Mouse (Mus musculus) cerebellum, adult 2 months (tissue): Measurements from ENCODE around the gene Zfpl1. TPM values are rescaled to one million over a fixed set of nuclear protein-coding genes. Genes with fewer than 3 reads are reported as not detected.

ENCODE experiments used
- DNase-seq, 2 experiments: peaks; one replicate each; pipeline ENCODE4 v3.0.0; 2021
- H3K27ac ChIP-seq: fragments of 200-500 bp; 2 replicates; pipeline ENCODE4 v1.5.1; 2012; ENCODE audit warnings: low read length, control low read depth, inconsistent platforms; ENCODE audit not compliant: insufficient read depth
- H3K27me3 ChIP-seq: fragments of 200-500 bp; 2 replicates; pipeline ENCODE4 v1.6.1; 2012; ENCODE audit warnings: inconsistent platforms, mild to moderate bottlenecking, low read length, moderate library complexity; ENCODE audit not compliant: control insufficient read depth, insufficient read depth
- H3K4me1 ChIP-seq: fragments of 200-500 bp; 2 replicates; pipeline ENCODE4 v1.6.1; 2011; ENCODE audit warnings: low read length; ENCODE audit not compliant: control insufficient read depth, insufficient read depth
- H3K4me3 ChIP-seq: fragments of 200-500 bp; replicated peaks from 2 replicates; pipeline ENCODE3; 2011; ENCODE audit warnings: mild to moderate bottlenecking, low read depth, low read length, control low read depth; ENCODE audit not compliant: insufficient read depth
- CTCF ChIP-seq: fragments of 200-500 bp; IDR thresholded peaks from 2 replicates; pipeline ENCODE4 v1.5.1; 2011; ENCODE audit warnings: low read depth, mild to moderate bottlenecking, control low read depth, low read length, moderate library complexity, borderline replicate concordance; ENCODE audit not compliant: insufficient read depth
- POLR2A ChIP-seq: fragments of 200-500 bp; IDR thresholded peaks from 2 replicates; pipeline ENCODE4 v1.6.1; 2011; ENCODE audit warnings: low read length, control low read depth, borderline replicate concordance; ENCODE audit not compliant: insufficient read depth
- WGBS: fragments of 180-500 bp; shearing (Covaris S2); methylation state at CpG from one replicate; pipeline ENCODE4 v1.1.7; 2018; 5-methylcytosine and 5-hydroxymethylcytosine counted together
- polyA plus RNA-seq: library from polyadenylated mRNA; depleted of rRNA; stranded (reverse); fragments of >200 nt; gene quantifications from 2 replicates; pipeline ENCODE4 v1.2.3, GENCODE M21; 2012

Gene Zfpl1
- polyA plus RNA-seq, 1 experiment: 79.2 TPM

DNA sequence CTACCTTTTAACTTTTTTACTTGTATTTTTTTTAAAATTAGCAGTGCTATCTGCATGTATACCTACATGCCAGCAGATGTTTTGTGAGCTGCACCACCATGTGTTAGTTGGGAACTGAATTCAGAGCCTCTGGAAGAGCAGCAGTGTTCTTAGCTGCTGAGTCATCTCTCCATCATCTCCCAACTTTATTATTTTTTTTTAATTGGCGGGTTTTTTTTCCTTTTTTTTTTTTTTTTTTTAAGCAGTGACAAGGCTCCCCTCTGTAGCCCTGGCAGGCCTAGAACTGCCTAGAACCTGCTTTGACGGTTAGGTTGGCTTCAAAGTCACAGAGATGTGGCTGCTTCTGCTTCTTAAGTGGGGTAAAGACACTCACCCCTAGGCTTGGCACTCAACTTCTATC lies 40.1 kb upstream of the Zfpl1 start:
- no peaks in the 10 kb centered on the region; the same call in 1 of the 2 replicates for H3K4me1 ChIP-seq
- H3K4me3 ChIP-seq: no peak overlapping the region
- H3K27me3 ChIP-seq: no peaks in the 10 kb centered on the region
- no peak for DNase-seq
- 49% methylated on average over 2 of the region's 2 CpGs for WGBS
- H3K27ac ChIP-seq: no peak overlapping the region
- TF ChIP-seq CTCF: no peak
- no peak for TF ChIP-seq POLR2A

DNA sequence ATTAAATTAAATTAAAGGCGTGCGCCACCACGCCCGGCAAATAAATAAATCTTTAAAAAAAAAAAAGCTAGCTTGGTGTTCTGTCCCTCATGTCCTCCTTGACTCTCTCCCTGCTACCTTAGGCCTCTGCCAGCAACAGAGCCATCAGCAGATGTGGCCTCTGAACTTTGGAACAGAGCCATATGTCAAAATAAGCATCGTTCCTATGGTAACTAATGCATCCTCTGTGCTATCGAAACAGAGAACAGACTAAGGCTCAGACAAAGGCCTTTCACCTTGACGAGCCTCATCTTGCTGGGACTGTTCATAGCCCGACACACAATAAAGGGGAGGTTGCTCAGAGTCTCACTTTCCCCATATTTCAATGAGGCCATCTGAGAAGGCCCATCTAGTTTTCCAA lies 38.6 kb upstream of the Zfpl1 start:
- Histone ChIP-seq H3K27ac (no peak overlapping the region), H3K27me3 (no peaks in the 10 kb centered on the region), H3K4me1 (no peaks in the 10 kb centered on the region; the same call in 1 of the 2 replicates), H3K4me3 (no peak overlapping the region)
- 30% methylated on average over 8 of the region's 8 CpGs for WGBS
- TF ChIP-seq CTCF (no peak), POLR2A (no peak)
- no peak for DNase-seq

DNA sequence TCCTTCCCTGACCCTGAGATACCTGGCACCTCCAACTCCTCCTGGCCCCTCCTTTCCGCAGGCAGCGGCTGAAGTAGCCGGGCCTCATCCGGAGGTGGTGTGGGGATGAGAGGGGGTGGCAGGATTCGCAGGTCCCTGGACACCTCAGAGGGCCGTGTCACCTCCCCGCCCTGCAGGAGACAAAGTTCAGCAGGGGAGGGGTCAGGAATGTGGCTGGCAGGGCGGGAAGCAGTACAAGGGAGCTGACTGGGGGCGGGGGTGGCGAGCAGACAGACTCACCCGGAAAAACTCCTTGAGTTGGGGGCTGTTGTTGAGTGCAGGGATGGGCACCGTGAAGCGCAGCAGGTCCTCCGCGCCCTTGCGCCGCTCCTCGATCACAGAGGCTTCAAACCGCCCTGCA lies 37.0 kb upstream of the Zfpl1 start:
- Histone ChIP-seq H3K27ac (no peak overlapping the region), H3K27me3 (no peaks in the 10 kb centered on the region), H3K4me3 (no peak overlapping the region), H3K4me1 (peaks cover under 1% of the 10 kb centered on the region; the same call in 1 of the 2 replicates)
- DNase-seq: no peak
- TF ChIP-seq POLR2A (no peak), CTCF (no peak)
- WGBS: 57% methylated on average over 19 of the region's 19 CpGs

DNA sequence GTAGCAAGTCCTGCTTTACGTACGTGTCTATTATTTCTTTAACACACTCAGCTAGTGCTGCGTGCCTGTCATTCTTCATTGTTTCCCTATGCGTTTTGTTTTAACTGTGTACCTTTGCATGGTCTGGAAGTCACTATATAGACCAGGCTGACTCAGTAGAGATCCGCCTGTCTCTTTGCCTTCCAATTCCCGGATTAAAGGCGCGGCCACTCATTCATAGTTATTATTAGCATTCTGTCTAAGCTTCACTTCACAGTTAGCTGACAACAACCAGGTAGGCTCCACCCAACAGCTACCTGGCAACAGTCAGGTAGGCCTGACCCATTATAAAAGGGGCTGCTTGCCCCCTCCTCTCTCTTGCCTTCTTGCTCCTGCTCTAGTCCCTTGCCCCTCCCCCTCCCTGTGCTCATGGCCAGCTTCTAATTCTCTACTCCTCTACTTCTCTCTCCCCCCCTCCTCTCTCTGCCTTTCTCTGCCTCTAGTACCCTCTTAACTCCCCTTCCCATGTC lies 34.0 kb upstream of the Zfpl1 start:
- peak overlapping the region; percentile 63 for H3K4me3 ChIP-seq
- H3K27me3 ChIP-seq: no peaks in the 10 kb centered on the region
- WGBS: under 1% methylated on average over 8 of the region's 8 CpGs
- peak overlapping the region; percentile 10; the same call in 1 of the 2 replicates for H3K27ac ChIP-seq
- TF ChIP-seq POLR2A: no peak
- no peak for TF ChIP-seq CTCF
- peaks cover 10% of the 10 kb centered on the region for H3K4me1 ChIP-seq
- no peak for DNase-seq

DNA sequence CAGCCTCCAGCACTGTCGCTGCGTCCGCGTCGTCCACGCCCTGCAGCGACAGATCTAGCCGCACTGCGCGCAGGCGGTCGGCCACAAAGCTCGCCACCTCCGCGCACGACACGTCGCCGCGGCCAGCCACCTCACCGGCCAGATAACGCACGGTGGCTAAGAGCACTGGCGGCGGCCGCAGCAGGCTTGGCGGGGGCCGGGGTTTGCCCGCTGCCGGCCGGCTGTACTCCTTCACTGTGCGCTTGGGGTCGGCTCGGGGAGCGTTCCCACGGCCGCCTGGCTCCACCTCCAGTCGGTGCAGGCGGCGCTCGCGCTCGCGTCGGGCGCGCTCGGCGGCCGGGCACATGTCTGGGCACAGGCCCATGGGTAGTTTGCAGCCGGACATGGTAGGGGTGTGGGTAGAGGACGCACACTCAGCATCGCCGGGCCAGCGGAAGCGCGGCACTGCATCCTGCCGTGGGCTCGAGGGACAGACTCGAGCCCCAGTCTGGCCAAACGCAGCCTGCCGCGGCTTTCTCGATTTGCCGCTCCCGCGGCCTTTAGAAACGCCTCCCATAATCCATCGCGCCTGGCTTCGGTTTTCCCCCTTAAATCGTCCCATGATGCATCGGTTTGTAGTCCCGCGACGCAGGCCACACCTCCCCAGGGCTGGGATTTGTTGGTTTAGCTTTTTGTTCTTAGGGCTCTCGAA lies 33.4 kb upstream of the Zfpl1 start, which contains the start of gene Sac3d1:
TSS of gene Sac3d1 (minus strand) at position 665 of the 691 bp plus-strand sequence.
- DNase-seq: peak; percentile 90 to 91
- under 1% methylated on average over 77 of the region's 77 CpGs for WGBS
- peak within 1 kb of the TSS; percentile 63 for H3K4me3 ChIP-seq
- H3K27me3 ChIP-seq: no peaks in the 10 kb centered on the region
- TF ChIP-seq POLR2A (peak; percentile 40), CTCF (no peak)
- peaks cover 10% of the 10 kb centered on the region for H3K4me1 ChIP-seq
- H3K27ac ChIP-seq: peak within 1 kb of the TSS; percentile 67

DNA sequence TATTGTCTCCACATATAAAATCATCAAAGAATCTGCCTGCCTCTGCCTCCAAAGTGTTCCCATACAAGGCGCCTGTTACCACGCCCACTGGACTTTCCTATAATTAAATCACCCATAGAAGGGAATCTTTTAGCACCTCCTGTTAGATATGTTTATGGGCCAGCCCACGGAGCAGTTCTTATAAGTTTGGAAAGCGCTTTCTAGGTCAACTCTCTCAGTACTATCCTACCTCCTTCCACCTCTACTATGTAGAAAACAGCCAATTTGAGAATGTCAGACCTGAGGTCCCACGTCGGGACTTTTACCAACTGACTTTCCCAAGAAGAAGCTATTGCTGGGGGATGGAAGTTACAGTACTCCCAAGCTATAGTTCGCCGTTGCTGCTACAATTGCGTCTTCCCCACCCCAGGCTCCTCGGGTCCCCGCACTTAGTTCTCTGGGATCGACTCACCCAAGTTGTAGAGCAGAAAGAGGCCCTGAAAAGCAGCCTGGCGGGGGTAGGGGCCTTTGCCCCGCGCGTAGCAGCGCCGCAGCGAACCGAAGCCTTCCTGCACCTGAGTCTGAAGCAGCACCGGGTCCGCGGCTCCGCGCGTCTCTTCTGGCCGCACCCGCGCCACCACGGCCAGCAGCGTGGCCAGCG lies 32.7 kb upstream of the Zfpl1 start:
- peak overlapping the region; percentile 63 for H3K4me3 ChIP-seq
- TF ChIP-seq POLR2A (no peak), CTCF (no peak)
- H3K27me3 ChIP-seq: no peaks in the 10 kb centered on the region
- WGBS: 3% methylated on average over 32 of the region's 32 CpGs
- peaks cover 10% of the 10 kb centered on the region for H3K4me1 ChIP-seq
- no peak for DNase-seq
- H3K27ac ChIP-seq: peak overlapping the region; percentile 67

DNA sequence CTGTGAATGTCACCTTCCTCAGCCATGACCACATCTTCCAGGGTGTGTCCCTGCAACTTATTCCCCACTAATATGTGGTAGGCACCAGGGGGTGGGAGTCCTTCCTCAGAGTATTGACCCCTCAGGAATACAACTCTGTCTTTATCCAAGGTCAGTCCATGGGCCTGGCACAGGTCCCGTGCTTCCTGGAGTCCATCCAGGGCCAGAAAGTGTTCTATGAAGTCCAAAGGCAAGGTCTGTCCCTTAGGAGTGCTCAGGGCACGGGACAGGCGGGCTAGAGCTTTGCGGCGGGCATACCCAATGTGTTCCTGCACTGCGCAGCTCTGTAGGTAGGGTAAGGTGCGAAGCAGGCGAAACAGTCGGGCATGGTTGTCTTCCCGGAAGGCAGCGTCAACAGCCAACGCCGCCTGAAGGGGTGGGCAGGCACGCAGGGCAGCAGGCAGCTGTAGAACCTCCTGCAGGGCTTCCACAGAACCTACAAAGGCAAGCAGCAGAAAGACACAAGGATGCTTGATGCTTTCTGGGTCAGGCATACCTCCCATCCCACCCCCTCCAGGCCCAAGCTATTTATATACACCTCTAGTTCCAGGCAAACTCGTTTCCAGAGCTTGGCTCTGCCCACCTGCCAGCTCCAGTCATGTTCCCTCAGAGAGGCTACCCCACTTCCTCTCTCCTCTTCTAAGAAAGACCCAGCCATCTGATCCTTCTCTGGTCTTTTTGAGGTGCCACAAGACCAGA lies 31.5 kb upstream of the Zfpl1 start:
- Histone ChIP-seq H3K27ac (no peak overlapping the region), H3K27me3 (no peaks in the 10 kb centered on the region), H3K4me3 (no peak overlapping the region), H3K4me1 (peaks cover 10% of the 10 kb centered on the region)
- WGBS: 30% methylated on average over 15 of the region's 15 CpGs
- no peak for TF ChIP-seq POLR2A
- TF ChIP-seq CTCF: no peak
- no peak for DNase-seq

DNA sequence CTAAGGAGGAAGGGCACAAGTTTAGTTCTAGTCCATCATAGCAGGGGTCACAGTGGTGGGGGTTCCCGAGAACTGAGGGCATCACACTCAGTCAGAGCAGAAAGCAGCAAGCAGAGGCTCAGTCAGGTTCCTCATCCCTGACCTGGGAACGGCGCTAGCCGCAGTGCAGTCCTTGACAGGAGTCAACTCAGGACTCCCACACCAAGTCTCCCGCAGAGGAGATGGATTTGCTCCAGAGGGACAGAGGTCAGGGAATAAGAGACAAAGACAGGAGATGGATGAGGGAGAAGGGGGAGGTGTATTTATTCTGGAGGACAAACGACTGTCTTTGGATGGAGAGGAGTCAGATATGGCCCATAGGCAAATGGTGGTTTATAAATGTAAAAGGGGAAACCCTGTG lies 28.4 kb upstream of the Zfpl1 start:
- TF ChIP-seq POLR2A (no peak), CTCF (no peak)
- no peak for DNase-seq
- H3K27ac ChIP-seq: no peak overlapping the region

More for the DNA sequence above, 28.4 kb upstream of the Zfpl1 start:
- H3K4me3 ChIP-seq: no peak overlapping the region
- H3K4me1 ChIP-seq: peaks cover 10% of the 10 kb centered on the region
- WGBS: 51% methylated on average over 6 of the region's 6 CpGs
- no peaks in the 10 kb centered on the region for H3K27me3 ChIP-seq
